Mouse (Mus musculus): Measurements from ENCODE around the gene Gm8773. TPM values are rescaled to one million over a fixed set of nuclear protein-coding genes. Genes with fewer than 3 reads are reported as not detected.

Gene Gm8773
- polyA plus RNA-seq (2017; shearing (Covaris generic)), result not detected

GRCm38 (mm10) chr5:5573749-5574317 lies at the start of gene Gm8773:
Gene Gm8773, plus strand, starts transcription at chr5:5573799.

GRCm38 (mm10) chr5:5559079-5559740 lies 14.4 kb upstream of the Gm8773 start, which contains the start of gene Gtpbp10:
Gene Gtpbp10, minus strand, starts transcription at chr5:5559538.

Other genes starting within 250 kb of the Gm8773 start
- 0.06 TPM for gene Cdk14, start 153.5 kb upstream of the Gm8773 start, polyA plus RNA-seq (2017; shearing (Covaris generic))
- gene 1700015F17Rik, start 94.7 kb upstream of the Gm8773 start, polyA plus RNA-seq (2017; shearing (Covaris generic)), result not detected
- gene Cldn12, start 58.8 kb upstream of the Gm8773 start, polyA plus RNA-seq (2017; shearing (Covaris generic)), result 4.4 TPM
- 13.5 TPM for gene Gtpbp10, start 14.3 kb upstream of the Gm8773 start, polyA plus RNA-seq (2017; shearing (Covaris generic))
- gene Cfap69, start 90.4 kb downstream of the Gm8773 start, polyA plus RNA-seq (2017; shearing (Covaris generic)), result not detected
- gene Steap2, start 120.8 kb downstream of the Gm8773 start, polyA plus RNA-seq (2017; shearing (Covaris generic)), result 0.06 TPM
- gene Steap1, start 175.5 kb downstream of the Gm8773 start, polyA plus RNA-seq (2017; shearing (Covaris generic)), result not detected

Measured in inflammation-experienced regulatory T-cells, adult 16 weeks (primary cell).